Mouse (Mus musculus) myocyte (in vitro differentiated cells): ENCODE measurements around the gene Slc13a4.

Experiments
- CEBPB ChIP-seq: IDR thresholded peaks from 2 replicates; pipeline ENCODE4 v1.6.1; 2011; ENCODE audit warnings: mild to moderate bottlenecking, moderate library complexity; ENCODE audit not compliant: poor library complexity, insufficient read depth, severe bottlenecking
- MAX ChIP-seq: IDR thresholded peaks from one replicate; pipeline ENCODE4 v1.6.1; 2011; ENCODE audit warnings: low read depth, mild to moderate bottlenecking, control low read depth
- MYOG ChIP-seq, 3 experiments: IDR thresholded peaks; one replicate each; pipeline ENCODE4 v1.6.1; 2011; ENCODE audit warnings: control low read depth in 2 of 3, low read depth in 2 of 3, mild to moderate bottlenecking in 2 of 3; ENCODE audit not compliant: insufficient read length in 2 of 3, control insufficient read depth in 1 of 3, insufficient read depth in 1 of 3
- POLR2A ChIP-seq: IDR thresholded peaks from one replicate; pipeline ENCODE4 v1.6.1; 2011; ENCODE audit warnings: low read depth, mild to moderate bottlenecking, control low read depth, moderate library complexity; ENCODE audit not compliant: insufficient read length
- POLR2AphosphoS2 ChIP-seq: IDR thresholded peaks from one replicate; pipeline ENCODE4 v1.6.1; 2011; ENCODE audit warnings: low read depth, control low read depth; ENCODE audit not compliant: insufficient read length
- REST ChIP-seq: IDR thresholded peaks from one replicate; pipeline ENCODE4 v1.6.1; 2011; ENCODE audit warnings: mild to moderate bottlenecking, control low read depth, moderate library complexity; ENCODE audit not compliant: insufficient read depth, insufficient read length
- TCF12 ChIP-seq: IDR thresholded peaks from one replicate; pipeline ENCODE4 v1.6.1; 2011; ENCODE audit warnings: mild to moderate bottlenecking, control low read depth; ENCODE audit not compliant: poor library complexity, insufficient read depth, severe bottlenecking
- USF1 ChIP-seq: IDR thresholded peaks from one replicate; pipeline ENCODE4 v1.6.1; 2011; ENCODE audit warnings: low read depth, mild to moderate bottlenecking, control low read depth, moderate library complexity

- TF ChIP-seq POLR2A (no peak), USF1 (no peak), POLR2AphosphoS2 (no peak), REST (no peak), MAX (no peak), MYOG (IDR thresholded peaks at IDR 0.05; ENCODE audit: control insufficient read depth in 1 of 3, insufficient read depth in 1 of 3, insufficient read length in 2 of 3, low read depth in 2 of 3) (no peak), CEBPB (no peak), TCF12 (no peak)
Measured at GRCm38 (mm10) chr6:35279306-35279705, 28.6 kb downstream of the Slc13a4 start.
